Mouse (Mus musculus): ENCODE data around the gene Stat5a. TPM values are rescaled to one million over a fixed set of nuclear protein-coding genes. Genes with fewer than 3 reads are reported as not detected.

Stat5a gene
- polyA plus RNA-seq (2012; rRNA removed) = 1.7 and 1.8 TPM in 2 replicates

DNA sequence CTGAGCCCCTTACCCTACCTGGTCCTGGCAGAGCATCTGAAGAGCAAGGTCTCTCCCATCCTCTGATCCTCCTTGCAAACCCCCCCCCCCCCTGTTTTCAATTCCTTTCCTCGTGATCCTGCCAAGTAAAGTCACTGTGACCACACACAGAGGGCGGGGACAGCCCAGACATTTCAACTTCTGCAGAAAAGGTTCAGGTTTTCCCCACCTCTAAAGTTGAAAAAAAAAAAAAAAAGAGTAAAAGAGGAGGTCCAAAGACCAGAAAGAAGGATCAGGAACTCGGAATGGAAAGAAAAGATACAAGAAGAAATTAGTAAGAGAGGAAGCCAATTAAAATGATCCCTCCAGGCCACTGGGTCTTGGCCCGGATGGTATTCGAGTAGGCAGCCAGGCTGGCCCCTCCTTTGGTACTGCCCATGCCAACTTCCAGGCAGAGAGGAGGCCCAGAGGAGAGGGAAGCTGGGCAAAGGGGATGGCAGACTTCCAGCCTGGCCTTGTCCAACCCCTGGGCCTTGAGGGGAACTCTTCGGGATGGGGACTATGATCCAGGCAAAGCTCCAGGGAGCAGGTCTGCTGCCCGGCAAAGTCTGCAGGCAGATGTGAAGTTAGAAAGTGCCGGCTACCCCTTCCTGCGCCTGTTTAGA, at the start of gene Stat5a:
TSS of gene Stat5a (plus strand) at position 417 of the 644 bp plus-strand sequence.

GRCm38 (mm10) chr11:100850038-100850777, 8.9 kb upstream of the Stat5a start, which contains the start of gene Stat5b:
TSS of gene Stat5b (minus strand) at chr11:100850724.

Other genes starting within 250 kb of the Stat5a start
- gene Nkiras2, start 240.1 kb upstream of the Stat5a start, polyA plus RNA-seq (2012; rRNA removed) = 76.1 and 76.4 TPM in 2 replicates
- 192 and 206 TPM in 2 replicates for gene Dnajc7, start 239.2 kb upstream of the Stat5a start, polyA plus RNA-seq (2012; rRNA removed)
- 0.34 and 1.4 TPM in 2 replicates for gene Zfp385c, start 166.9 kb upstream of the Stat5a start, polyA plus RNA-seq (2012; rRNA removed)
- 2.8 and 3.5 TPM in 2 replicates for gene Dhx58, start 155.1 kb upstream of the Stat5a start, polyA plus RNA-seq (2012; rRNA removed)
- gene Kat2a, start 146.9 kb upstream of the Stat5a start, polyA plus RNA-seq (2012; rRNA removed) = 59.7 and 62.8 TPM in 2 replicates
- gene Hspb9, start 145.5 kb upstream of the Stat5a start, polyA plus RNA-seq (2012; rRNA removed) = not detected in 2 replicates
- gene Rab5c, start 121.1 kb upstream of the Stat5a start, polyA plus RNA-seq (2012; rRNA removed) = 233 and 236 TPM in 2 replicates
- gene Kcnh4, start 99.4 kb upstream of the Stat5a start, polyA plus RNA-seq (2012; rRNA removed) = 28.5 and 34.1 TPM in 2 replicates
- gene Hcrt, start 96.4 kb upstream of the Stat5a start, polyA plus RNA-seq (2012; rRNA removed) = 2.1 and 3.4 TPM in 2 replicates
- gene Ghdc, start 88.4 kb upstream of the Stat5a start, polyA plus RNA-seq (2012; rRNA removed) = 8.3 and 8.5 TPM in 2 replicates
- gene Stat5b, start 8.6 kb upstream of the Stat5a start, polyA plus RNA-seq (2012; rRNA removed) = 15.2 and 16.0 TPM in 2 replicates
- gene Stat3, start 80.2 kb downstream of the Stat5a start, polyA plus RNA-seq (2012; rRNA removed) = 26.7 and 33.0 TPM in 2 replicates
- 20.1 and 21.2 TPM in 2 replicates for gene Cavin1, start 111.5 kb downstream of the Stat5a start, polyA plus RNA-seq (2012; rRNA removed)
- gene Atp6v0a1, start 150.1 kb downstream of the Stat5a start, polyA plus RNA-seq (2012; rRNA removed) = 186 and 202 TPM in 2 replicates
- gene Naglu, start 210.7 kb downstream of the Stat5a start, polyA plus RNA-seq (2012; rRNA removed) = 10.6 and 11.5 TPM in 2 replicates
- gene Hsd17b1, start 219.1 kb downstream of the Stat5a start, polyA plus RNA-seq (2012; rRNA removed) = 0.63 and 0.65 TPM in 2 replicates
- gene Coasy, start 223.2 kb downstream of the Stat5a start, polyA plus RNA-seq (2012; rRNA removed) = 49.3 and 50.2 TPM in 2 replicates
- gene Mlx, start 227.9 kb downstream of the Stat5a start, polyA plus RNA-seq (2012; rRNA removed) = 65.4 and 71.6 TPM in 2 replicates
- gene Psmc3ip, start 236.1 kb downstream of the Stat5a start, polyA plus RNA-seq (2012; rRNA removed) = 19.1 and 19.5 TPM in 2 replicates

All from central nervous system, embryonic 18 days (tissue).